Mouse (Mus musculus) forebrain, embryonic 14.5 days (tissue): ENCODE data around the gene Krcc1. TPM values are rescaled to one million over a fixed set of nuclear protein-coding genes. Genes with fewer than 3 reads are reported as not detected.
"Not testable (repeated sequence)": the region's sequence is repeated elsewhere in the genome, so short reads cannot be mapped to it uniquely, and the experiment has no call there.

ENCODE experiments used
- ATAC-seq: fragments of 200-750 bp; cut with Nextera tagmentation; 2 replicates; pipeline ENCODE4 v1.8.0; 2017; ENCODE audit warnings: mild to moderate bottlenecking, moderate library complexity
- DNase-seq: peaks from one replicate; pipeline ENCODE4 v3.0.0-alpha.2; 2015; ENCODE audit warnings: low spot score
- H3K27ac ChIP-seq: fragments of 300-500 bp; sonication (generic); 2 replicates; pipeline ENCODE4 v1.5.1; 2014; ENCODE audit warnings: low read depth, mild to moderate bottlenecking, control low read depth, low read length, moderate library complexity
- H3K27me3 ChIP-seq: fragments of 300-500 bp; sonication (generic); replicated peaks from 2 replicates; pipeline ENCODE4 v1.6.1; 2014; ENCODE audit warnings: low read length, control low read depth, mixed read lengths; ENCODE audit not compliant: control insufficient read depth, insufficient read depth
- H3K36me3 ChIP-seq: fragments of 300-500 bp; sonication (generic); 2 replicates; pipeline ENCODE4 v1.6.1; 2014; ENCODE audit warnings: low read length, control low read depth; ENCODE audit not compliant: control insufficient read depth, insufficient read depth
- H3K4me1 ChIP-seq: fragments of 300-500 bp; sonication (generic); 2 replicates; pipeline ENCODE4 v1.6.1; 2014; ENCODE audit warnings: antibody characterized with exemption, low read length, control low read depth; ENCODE audit not compliant: control insufficient read depth, insufficient read depth
- H3K4me2 ChIP-seq: fragments of 300-500 bp; sonication (generic); 2 replicates; pipeline ENCODE4 v1.6.1; 2014; ENCODE audit warnings: mild to moderate bottlenecking, control low read depth, low read length
- H3K4me3 ChIP-seq: fragments of 300-500 bp; sonication (generic); 2 replicates; pipeline ENCODE4 v1.5.1; 2014; ENCODE audit warnings: low read depth, low read length, control low read depth
- H3K9ac ChIP-seq: fragments of 300-500 bp; sonication (generic); 2 replicates; pipeline ENCODE4 v1.6.1; 2014; ENCODE audit warnings: mild to moderate bottlenecking, low read length, control low read depth, moderate library complexity
- H3K9me3 ChIP-seq: fragments of 300-500 bp; sonication (generic); replicated peaks from 2 replicates; pipeline ENCODE4 v1.6.1; 2016; ENCODE audit warnings: low read length, control low read depth, mixed read lengths; ENCODE audit not compliant: control insufficient read depth
- WGBS: fragments of 180-500 bp; shearing (Covaris S2); extraction: QIAGEN DNeasy Blood & Tissue Kit; methylation state at CpG from one replicate; pipeline ENCODE4 v1.1.7; 2014; 5-methylcytosine and 5-hydroxymethylcytosine counted together
- polyA plus RNA-seq: library from polyadenylated mRNA; unstranded; fragments of >200 nt; fragmentation: Nextera tagmentation; extraction: Ambion mirVana; gene quantifications from 2 replicates; pipeline ENCODE4 v1.2.1, GENCODE M21; 2014

Krcc1 gene
- polyA plus RNA-seq, 1 experiment from 2014 or later: 23.6 TPM

DNA sequence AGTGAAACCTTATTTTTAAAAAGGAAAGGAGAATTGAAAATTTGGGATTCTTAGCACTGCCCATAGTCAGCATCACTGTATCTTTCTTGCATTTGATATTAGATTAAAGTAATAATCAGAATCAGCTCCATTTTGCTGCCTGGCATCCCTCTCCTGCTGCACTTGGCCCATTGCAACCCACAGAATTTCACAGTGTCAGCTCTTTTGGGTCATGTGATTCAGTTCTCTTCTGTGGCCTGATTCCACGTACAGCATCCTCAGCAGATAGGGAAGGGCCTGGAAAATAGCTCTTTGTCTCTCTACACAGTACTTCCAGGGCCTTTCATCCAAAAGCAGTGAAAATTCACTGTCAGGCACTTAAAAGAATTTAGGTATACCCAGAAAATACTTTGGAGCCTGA is 14.1 kb upstream of the Krcc1 start:
- WGBS: 56% methylated on average over 1 of the region's 1 CpGs

DNA sequence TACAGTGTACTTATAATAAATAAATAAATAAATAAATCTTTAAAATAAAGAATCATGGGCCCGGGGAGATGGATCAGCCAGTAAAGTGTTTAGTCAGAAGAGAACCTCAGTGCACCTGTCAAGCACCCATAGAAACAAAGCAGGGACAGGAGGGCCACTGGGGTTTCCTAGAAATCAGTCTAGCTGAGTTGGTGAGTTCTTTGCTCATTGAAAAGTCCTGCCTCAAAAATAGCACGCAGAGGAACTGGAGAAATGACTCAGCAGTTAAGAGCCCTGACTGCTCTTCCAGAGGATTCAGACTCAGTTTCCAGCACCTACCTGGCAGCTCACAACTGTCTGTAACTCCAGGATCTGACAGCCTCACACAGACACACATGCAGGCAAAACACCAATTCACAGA is 12.9 kb upstream of the Krcc1 start:
- Histone ChIP-seq H3K9ac (no peak overlapping the region), H3K27me3 (no peaks in the 10 kb centered on the region), H3K4me1 (no peaks in the 10 kb centered on the region), H3K4me2 (no peak overlapping the region), H3K9me3 (no peaks in the 10 kb centered on the region), H3K27ac (no peak overlapping the region), H3K36me3 (no peaks in the 10 kb centered on the region), H3K4me3 (no peak overlapping the region)
- no peak for ATAC-seq
- WGBS: 93% methylated on average over 2 of the region's 2 CpGs
- no peak for DNase-seq

More for the DNA sequence above, 14.1 kb upstream of the Krcc1 start:
- H3K27ac ChIP-seq: no peak overlapping the region
- H3K9ac ChIP-seq: no peak overlapping the region
- H3K4me1 ChIP-seq: no peaks in the 10 kb centered on the region
- ATAC-seq: no peak
- no peaks in the 10 kb centered on the region for H3K9me3 ChIP-seq
- H3K36me3 ChIP-seq: no peaks in the 10 kb centered on the region
- H3K4me2 ChIP-seq: no peak overlapping the region
- no peak for DNase-seq
- H3K27me3 ChIP-seq: no peaks in the 10 kb centered on the region
- no peak overlapping the region for H3K4me3 ChIP-seq

DNA sequence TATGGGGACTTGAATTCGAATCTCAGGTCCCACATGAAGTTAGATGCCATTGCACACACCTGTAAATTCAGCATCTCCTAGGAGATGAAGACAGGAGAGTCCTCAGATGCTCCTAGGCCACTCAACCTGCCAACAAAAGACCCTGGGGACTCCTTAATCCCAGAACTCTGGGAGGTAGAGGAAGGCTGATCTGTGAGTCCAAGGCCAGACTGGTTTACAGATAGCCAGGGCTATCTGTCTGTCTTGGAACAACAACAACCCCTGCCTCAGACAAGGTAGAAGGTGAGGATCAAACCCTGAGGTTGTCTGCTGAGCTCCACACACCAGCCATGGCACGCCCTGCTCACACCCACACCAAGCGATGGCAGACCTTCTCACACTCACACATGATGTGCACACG is 12.3 kb upstream of the Krcc1 start:
- H3K4me2 ChIP-seq: no peak overlapping the region
- no peaks in the 10 kb centered on the region for H3K36me3 ChIP-seq
- H3K27ac ChIP-seq: no peak overlapping the region
- H3K4me3 ChIP-seq: no peak overlapping the region
- ATAC-seq (no peak), DNase-seq (no peak)
- H3K9me3 ChIP-seq: no peaks in the 10 kb centered on the region
- no peaks in the 10 kb centered on the region for H3K27me3 ChIP-seq
- no peaks in the 10 kb centered on the region for H3K4me1 ChIP-seq
- 90% methylated on average over 4 of the region's 4 CpGs for WGBS
- H3K9ac ChIP-seq: no peak overlapping the region

DNA sequence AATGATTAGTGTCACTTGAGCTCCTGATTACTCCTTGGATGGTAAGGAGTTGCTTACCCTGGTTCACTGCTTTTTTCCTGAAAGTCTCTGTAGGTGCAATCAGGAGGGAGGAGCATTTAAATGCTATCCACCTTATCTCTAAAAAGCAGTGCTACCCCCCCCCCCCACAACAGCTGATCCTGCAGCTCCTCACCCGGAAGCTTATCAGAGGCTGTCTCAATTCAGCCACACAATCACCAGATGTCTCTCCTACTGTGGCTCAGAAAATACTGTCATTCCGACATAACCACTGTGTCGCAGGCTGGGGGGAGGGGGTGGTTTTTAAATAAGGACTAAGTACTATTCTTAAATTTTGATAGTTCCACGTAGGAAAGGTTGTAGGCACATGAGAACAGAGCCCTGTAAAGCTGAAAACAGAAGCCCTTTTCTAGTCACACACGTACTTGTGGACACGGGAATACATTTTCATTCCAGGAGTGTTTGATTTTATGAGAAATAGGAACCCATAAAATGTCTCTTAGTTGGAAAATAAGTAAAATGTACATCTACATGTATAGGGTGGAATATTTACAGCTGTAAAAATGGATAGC is 11.3 kb upstream of the Krcc1 start:
- H3K9ac ChIP-seq: no peak overlapping the region
- no peaks in the 10 kb centered on the region for H3K36me3 ChIP-seq
- 74% methylated on average over 6 of the region's 6 CpGs for WGBS
- no peak for DNase-seq
- no peaks in the 10 kb centered on the region for H3K9me3 ChIP-seq
- no peak for ATAC-seq
- H3K4me2 ChIP-seq: no peak overlapping the region
- H3K4me1 ChIP-seq: no peaks in the 10 kb centered on the region
- no peak overlapping the region for H3K4me3 ChIP-seq
- no peaks in the 10 kb centered on the region for H3K27me3 ChIP-seq
- H3K27ac ChIP-seq: no peak overlapping the region

DNA sequence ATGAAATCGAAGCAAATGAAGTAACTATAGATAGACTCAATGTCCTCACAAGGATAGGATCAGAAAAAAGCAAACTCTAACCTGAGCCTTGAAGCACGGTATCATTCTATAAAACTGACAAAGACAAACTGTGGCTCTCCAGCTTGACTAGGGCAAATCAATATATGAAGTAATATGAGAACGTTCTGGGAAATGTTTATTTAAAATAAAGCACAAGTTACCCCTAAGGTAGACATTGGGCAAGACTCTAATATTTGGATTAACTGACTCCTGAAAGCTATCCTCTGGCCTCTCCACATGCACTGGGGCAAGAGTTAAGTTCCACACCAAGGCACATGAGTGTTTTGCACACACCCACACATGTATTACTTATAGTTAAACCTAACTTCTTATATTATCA is 10.4 kb upstream of the Krcc1 start:
- Histone ChIP-seq H3K27me3 (no peaks in the 10 kb centered on the region), H3K36me3 (no peaks in the 10 kb centered on the region), H3K4me1 (no peaks in the 10 kb centered on the region), H3K9ac (no peak overlapping the region), H3K4me3 (no peak overlapping the region), H3K27ac (no peak overlapping the region), H3K4me2 (no peak overlapping the region), H3K9me3 (no peaks in the 10 kb centered on the region)
- 90% methylated on average over 3 of the region's 3 CpGs for WGBS
- ATAC-seq: no peak
- DNase-seq: no peak

DNA sequence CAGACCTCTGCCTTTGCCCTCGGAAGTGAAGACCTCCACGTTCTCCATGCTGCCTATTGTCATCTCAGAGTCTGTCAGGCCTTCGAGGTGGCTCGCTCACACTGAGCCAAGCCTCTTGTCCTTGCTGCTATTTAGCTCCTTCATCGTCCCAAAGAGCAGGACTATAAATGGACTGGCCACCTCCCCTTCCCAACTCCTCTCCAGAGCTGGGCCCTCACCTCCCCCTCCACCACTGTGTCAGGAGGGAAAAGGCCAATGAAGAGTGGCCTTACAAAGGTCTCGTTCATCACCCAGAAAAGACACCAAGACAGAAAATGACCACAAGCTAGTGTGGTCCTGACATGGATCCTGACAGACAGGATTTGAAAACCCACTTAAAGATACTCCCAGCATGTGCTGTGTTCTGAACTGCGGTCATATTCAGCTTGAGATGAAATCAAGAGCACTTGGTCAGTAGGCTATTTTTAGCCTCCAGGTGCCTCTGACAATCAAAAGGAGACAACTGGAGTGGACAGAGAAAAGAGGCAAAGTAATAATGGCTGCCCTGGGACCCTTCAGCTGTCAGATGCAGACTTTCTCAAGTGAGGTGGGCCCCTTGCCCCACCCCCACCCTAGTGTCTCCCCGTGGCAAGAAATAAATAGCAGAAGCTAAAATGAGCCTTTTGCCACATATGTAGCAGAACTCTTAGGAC is 9.2 kb upstream of the Krcc1 start:
- DNase-seq (no peak), ATAC-seq (no peak)
- no peaks in the 10 kb centered on the region for H3K36me3 ChIP-seq
- no peak overlapping the region for H3K4me2 ChIP-seq
- H3K9ac ChIP-seq: no peak overlapping the region
- no peak overlapping the region for H3K4me3 ChIP-seq
- H3K9me3 ChIP-seq: no peaks in the 10 kb centered on the region
- no peaks in the 10 kb centered on the region for H3K27me3 ChIP-seq
- H3K4me1 ChIP-seq: no peaks in the 10 kb centered on the region
- 80% methylated on average over 8 of the region's 8 CpGs for WGBS
- H3K27ac ChIP-seq: no peak overlapping the region

DNA sequence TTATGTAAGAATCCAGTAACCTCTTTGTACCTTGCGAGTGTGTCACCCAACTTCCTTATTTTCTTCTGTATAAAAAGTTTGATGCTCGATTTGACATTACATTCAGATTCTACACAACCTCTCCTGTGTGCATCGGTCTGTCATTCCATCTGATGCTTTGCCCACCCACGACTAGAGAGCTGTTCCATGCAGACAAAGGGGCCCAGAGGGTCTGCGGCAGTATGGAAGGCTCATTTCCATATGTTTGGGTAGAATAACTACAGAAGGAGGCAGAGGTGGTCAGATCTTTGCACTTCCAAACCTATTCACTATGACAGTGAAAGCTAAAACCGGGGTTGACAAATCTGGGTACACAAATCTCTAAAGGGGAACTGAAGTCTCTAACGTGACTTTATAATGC is 3.9 kb upstream of the Krcc1 start:
- ATAC-seq, H3K4me1 ChIP-seq: not testable (repeated sequence)

DNA sequence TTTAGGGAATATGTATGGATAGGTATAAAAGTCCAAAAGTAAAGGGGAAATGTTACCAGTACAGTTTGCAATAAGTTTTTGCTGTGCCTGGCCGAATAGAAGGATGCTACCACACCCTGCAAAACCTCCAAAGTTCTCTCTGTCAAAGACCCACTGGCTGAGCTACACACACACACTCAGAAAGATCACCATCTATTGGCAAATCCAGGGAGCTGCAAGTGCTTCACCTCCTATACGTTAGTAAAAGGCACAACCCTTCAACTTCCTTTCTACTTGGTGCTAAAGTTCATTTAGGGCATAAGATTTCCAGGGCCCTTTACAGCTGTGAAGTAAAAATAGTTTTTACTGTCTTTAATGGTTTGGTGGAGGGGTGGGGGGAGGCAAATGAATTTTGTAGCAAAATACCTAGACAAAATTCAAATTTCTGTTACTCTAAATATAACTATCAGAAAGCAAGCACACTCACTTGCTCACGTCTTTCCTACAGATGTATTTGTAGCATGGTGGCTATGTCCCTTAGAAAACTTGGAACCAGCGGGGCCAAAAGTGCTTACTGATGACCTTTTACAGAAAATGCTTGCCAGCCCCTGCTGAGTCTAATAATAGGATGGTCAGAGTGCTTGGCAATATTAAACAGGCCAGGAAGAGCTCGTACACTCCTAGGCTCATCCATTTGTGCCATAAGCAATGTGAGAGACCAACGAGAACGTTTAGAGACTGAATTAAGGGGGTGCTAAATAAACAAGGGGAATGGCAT is 2.4 kb upstream of the Krcc1 start:
- no peak overlapping the region for H3K27ac ChIP-seq
- no peaks in the 10 kb centered on the region for H3K27me3 ChIP-seq

More for the DNA sequence above, 3.9 kb upstream of the Krcc1 start:
- not testable (repeated sequence) for H3K27ac ChIP-seq, H3K9ac ChIP-seq, H3K36me3 ChIP-seq, DNase-seq, H3K4me3 ChIP-seq, H3K27me3 ChIP-seq, H3K9me3 ChIP-seq, H3K4me2 ChIP-seq
- WGBS: 62% methylated on average over 7 of the region's 7 CpGs

DNA sequence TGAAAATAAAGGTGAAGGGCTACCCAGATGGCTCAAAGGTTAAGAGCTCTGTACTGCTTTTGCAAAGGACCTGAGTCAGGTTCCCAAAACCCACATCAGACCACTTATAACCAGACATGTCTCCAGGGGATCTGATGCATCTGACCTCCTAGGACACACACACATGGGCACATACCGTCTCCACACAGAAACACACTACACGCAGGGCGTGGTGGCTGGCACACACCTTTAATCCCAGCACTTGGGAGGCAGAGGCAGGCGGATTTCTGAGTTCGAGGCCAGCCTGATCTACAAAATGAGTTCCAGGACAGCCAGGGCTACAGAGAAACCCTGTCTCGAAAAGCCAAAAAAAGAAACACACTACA is 1.8 kb upstream of the Krcc1 start:
- 91% methylated on average over 6 of the region's 6 CpGs for WGBS
- not testable (repeated sequence) for H3K27ac ChIP-seq, H3K36me3 ChIP-seq, H3K27me3 ChIP-seq, ATAC-seq, H3K9ac ChIP-seq, H3K4me3 ChIP-seq, H3K4me2 ChIP-seq, H3K9me3 ChIP-seq, DNase-seq
- peaks cover 11% of the 10 kb centered on the region for H3K4me1 ChIP-seq

More for the DNA sequence above, 2.4 kb upstream of the Krcc1 start:
- DNase-seq: peak; percentile 32
- Histone ChIP-seq H3K9ac (no peak overlapping the region), H3K4me1 (peaks cover 11% of the 10 kb centered on the region), H3K4me3 (no peak overlapping the region), H3K9me3 (no peaks in the 10 kb centered on the region), H3K36me3 (no peaks in the 10 kb centered on the region), H3K4me2 (no peak overlapping the region)
- no peak for ATAC-seq
- 69% methylated on average over 7 of the region's 7 CpGs for WGBS
